Mouse (Mus musculus) spleen, adult 2 months (tissue): ENCODE data around the gene Sdc4. TPM values are rescaled to one million over a fixed set of nuclear protein-coding genes. Genes with fewer than 3 reads are reported as not detected.
A peak's percentile ranks its signal among the peaks of the same experiment; 100 is the strongest.

ENCODE experiments used
- DNase-seq, 2 experiments: peaks; one replicate each; pipeline versions ENCODE4 v3.0.0 to v3.0.0-alpha.2; 2012 to 2021; ENCODE audit warnings: low spot score in 2 of 2, low read depth in 1 of 2
- H3K27ac ChIP-seq: fragments of 200-500 bp; 2 replicates; pipeline ENCODE4 v1.5.1; 2012; ENCODE audit warnings: low read length, inconsistent platforms; ENCODE audit not compliant: insufficient read depth
- H3K27me3 ChIP-seq: fragments of 200-500 bp; 2 replicates; pipeline ENCODE4 v1.6.1; 2012; ENCODE audit warnings: mild to moderate bottlenecking, moderate library complexity, low read length, inconsistent platforms; ENCODE audit not compliant: control insufficient read depth, insufficient read depth
- H3K36me3 ChIP-seq: fragments of 200-500 bp; 2 replicates; pipeline ENCODE4 v1.6.1; 2012; ENCODE audit warnings: mild to moderate bottlenecking, low read length, inconsistent platforms; ENCODE audit not compliant: control insufficient read depth, insufficient read depth
- H3K4me1 ChIP-seq: fragments of 200-500 bp; 2 replicates; pipeline ENCODE4 v1.6.1; 2011; ENCODE audit warnings: inconsistent platforms; ENCODE audit not compliant: control insufficient read depth, insufficient read depth, insufficient read length
- H3K4me3 ChIP-seq: fragments of 200-500 bp; 2 replicates; pipeline ENCODE4 v1.5.1; 2011; ENCODE audit warnings: mild to moderate bottlenecking, inconsistent platforms; ENCODE audit not compliant: insufficient read depth, insufficient read length; ENCODE audit errors: extremely low read depth
- CTCF ChIP-seq: fragments of 200-500 bp; IDR thresholded peaks from 2 replicates; pipeline ENCODE4 v1.5.1; 2011; ENCODE audit warnings: mild to moderate bottlenecking, inconsistent platforms; ENCODE audit not compliant: insufficient read depth, insufficient read length, insufficient replicate concordance; ENCODE audit errors: extremely low read depth
- POLR2A ChIP-seq: fragments of 200-500 bp; IDR thresholded peaks from 2 replicates; pipeline ENCODE4 v1.6.1; 2011; ENCODE audit warnings: low read depth, low read length, inconsistent platforms
- WGBS: fragments of 180-500 bp; shearing (Covaris S2); methylation state at CpG from one replicate; pipeline ENCODE4 v1.1.7; 2018; 5-methylcytosine and 5-hydroxymethylcytosine counted together
- polyA plus RNA-seq: library from polyadenylated mRNA; depleted of rRNA; stranded (reverse); fragments of >200 nt; gene quantifications from 2 replicates; pipeline ENCODE4 v1.2.3, GENCODE M21; 2012

Gene Sdc4
- polyA plus RNA-seq, 1 experiment = 21.0 TPM

GRCm38 (mm10) chr2:164424406-164424805, 19.3 kb downstream of the Sdc4 start:
- H3K36me3 ChIP-seq = peaks cover 30% of the 10 kb centered on the region
- 0 out of 2 replicates have a peak overlapping the region, but pooled peaks have one; percentile 32 for H3K27ac ChIP-seq
- no peaks in the 10 kb centered on the region for H3K27me3 ChIP-seq
- 85% methylated on average over 8 of the region's 8 CpGs for WGBS
- no peak overlapping the region for H3K4me3 ChIP-seq
- no peak for DNase-seq
- TF ChIP-seq CTCF (no peak), POLR2A (no peak)
- peaks cover 18% of the 10 kb centered on the region; the same call in 1 of the 2 replicates for H3K4me1 ChIP-seq

DNA sequence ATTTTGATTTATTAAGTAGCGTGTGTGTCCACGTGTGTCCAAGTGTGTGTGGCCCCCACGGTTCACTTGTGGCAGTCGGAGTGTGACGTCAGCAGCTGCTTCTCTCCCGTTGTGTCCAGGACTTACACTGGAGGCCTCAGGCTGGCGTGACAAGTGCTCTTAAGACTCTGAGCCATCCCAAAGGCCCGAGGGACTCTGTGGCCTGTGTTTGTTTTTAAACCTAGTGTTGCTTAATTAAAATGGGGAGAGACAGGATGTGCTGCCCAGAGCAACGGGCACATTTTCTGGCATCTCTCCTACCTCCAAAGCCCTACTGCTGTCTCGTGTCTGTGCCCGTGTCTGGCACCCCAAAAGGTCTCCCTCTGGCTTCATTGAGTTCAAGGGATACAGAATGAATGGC, 20.2 kb downstream of the Sdc4 start:
- DNase-seq = peak in 1 of 2 experiments; percentile 44
- WGBS = 40% methylated on average over 11 of the region's 11 CpGs
- Histone ChIP-seq H3K4me1 (peaks cover 20% of the 10 kb centered on the region; the same call in 1 of the 2 replicates), H3K27me3 (no peaks in the 10 kb centered on the region), H3K27ac (peak overlapping the region; percentile 95), H3K36me3 (peaks cover 21% of the 10 kb centered on the region), H3K4me3 (no peak overlapping the region)
- no peak for TF ChIP-seq POLR2A
- TF ChIP-seq CTCF = no peak

DNA sequence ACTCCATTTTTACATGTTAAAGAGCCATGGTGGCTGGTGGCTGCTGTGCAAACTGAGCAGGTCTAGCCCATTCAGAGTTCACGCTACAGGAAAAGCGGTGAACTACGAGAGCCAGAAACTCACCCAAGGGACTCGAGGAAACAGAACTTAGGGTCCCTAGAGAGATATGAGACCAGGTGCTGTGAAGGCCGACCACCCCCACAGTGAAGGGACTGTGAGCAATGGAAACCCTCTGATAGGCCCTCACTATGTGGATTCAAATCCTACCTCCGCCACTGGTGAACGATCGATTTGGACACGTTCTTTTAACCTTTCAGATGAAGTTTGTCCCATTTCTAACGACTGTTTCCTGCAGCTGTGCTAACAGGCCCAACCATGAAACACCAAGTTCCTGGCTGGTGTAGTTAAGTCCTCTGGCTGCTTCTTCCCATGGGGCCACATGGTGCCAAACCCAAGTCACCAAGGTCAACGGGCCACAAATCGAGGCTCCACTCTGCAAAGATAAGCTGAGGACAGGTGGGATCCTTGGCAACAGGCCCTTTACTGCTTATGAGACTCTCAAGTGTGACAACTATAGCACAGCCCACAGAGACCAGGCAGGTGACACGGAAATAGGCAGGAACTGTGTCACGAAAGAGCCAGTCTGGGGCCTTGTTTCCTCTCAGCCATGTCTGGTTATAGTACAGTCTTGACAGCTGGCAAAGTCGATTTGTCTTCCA, 20.9 kb downstream of the Sdc4 start:
- peak overlapping the region; percentile 95 for H3K27ac ChIP-seq
- DNase-seq = peak; percentile 59 to 81

GRCm38 (mm10) chr2:164421979-164422378, 21.7 kb downstream of the Sdc4 start:
- H3K36me3 ChIP-seq = peaks cover 7% of the 10 kb centered on the region
- TF ChIP-seq POLR2A (no peak), CTCF (no peak)
- 65% methylated on average over 8 of the region's 8 CpGs for WGBS
- H3K27me3 ChIP-seq = no peaks in the 10 kb centered on the region
- DNase-seq = no peak
- H3K4me1 ChIP-seq = peaks cover 29% of the 10 kb centered on the region; the same call in 1 of the 2 replicates
- H3K27ac ChIP-seq = peak overlapping the region; percentile 49; the same call in 1 of the 2 replicates
- no peak overlapping the region for H3K4me3 ChIP-seq

More for the DNA sequence above, 20.9 kb downstream of the Sdc4 start:
- TF ChIP-seq POLR2A (no peak), CTCF (no peak)
- H3K27me3 ChIP-seq = no peaks in the 10 kb centered on the region
- peaks cover 24% of the 10 kb centered on the region; the same call in 1 of the 2 replicates for H3K4me1 ChIP-seq
- 25% methylated on average over 15 of the region's 15 CpGs for WGBS
- H3K36me3 ChIP-seq = peaks cover 15% of the 10 kb centered on the region
- H3K4me3 ChIP-seq = no peak overlapping the region

GRCm38 (mm10) chr2:164421306-164421705, 22.4 kb downstream of the Sdc4 start:
- no peaks in the 10 kb centered on the region for H3K27me3 ChIP-seq
- 87% methylated on average over 7 of the region's 7 CpGs for WGBS
- H3K36me3 ChIP-seq = peaks cover 5% of the 10 kb centered on the region
- TF ChIP-seq CTCF (no peak), POLR2A (no peak)
- H3K4me1 ChIP-seq = peaks cover 29% of the 10 kb centered on the region; the same call in 1 of the 2 replicates
- no peak overlapping the region for H3K27ac ChIP-seq
- DNase-seq = no peak
- H3K4me3 ChIP-seq = no peak overlapping the region

- Histone ChIP-seq H3K4me3 (no peak overlapping the region), H3K27ac (no peak overlapping the region), H3K36me3 (peaks cover 2% of the 10 kb centered on the region; the same call in 1 of the 2 replicates), H3K4me1 (peaks cover 30% of the 10 kb centered on the region; the same call in 1 of the 2 replicates), H3K27me3 (no peaks in the 10 kb centered on the region)
- TF ChIP-seq CTCF (no peak), POLR2A (no peak)
- DNase-seq = no peak
- WGBS = 50% methylated on average over 3 of the region's 3 CpGs
Measured at GRCm38 (mm10) chr2:164419489-164419888, 24.2 kb downstream of the Sdc4 start.

DNA sequence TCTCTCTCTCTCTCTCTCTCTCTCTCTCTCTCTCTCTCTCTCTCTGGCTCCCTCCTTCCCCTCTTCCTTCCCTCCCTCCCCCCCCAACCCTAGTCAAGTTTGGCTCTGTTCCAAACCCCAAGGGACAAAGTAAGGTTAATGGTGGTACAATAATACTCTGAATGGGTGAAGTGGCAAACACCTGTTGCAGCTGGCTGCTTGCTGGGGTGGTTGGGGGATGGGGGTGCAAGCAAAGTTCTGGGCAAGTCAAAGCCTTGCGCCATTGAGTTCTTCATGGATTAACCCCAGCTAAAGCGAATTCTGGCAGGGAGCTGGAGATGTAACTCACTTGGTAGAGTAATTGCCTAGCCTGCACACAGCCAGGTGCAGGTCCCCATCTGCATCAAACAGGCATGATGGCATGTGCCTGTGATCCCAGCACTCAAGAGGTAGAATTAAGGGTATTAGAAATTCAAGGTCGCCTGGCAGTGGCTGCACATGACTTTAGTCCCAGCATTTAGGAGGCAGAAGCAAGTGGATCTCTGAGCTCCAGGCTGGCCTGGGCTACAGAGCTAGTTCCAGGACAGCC, 25.3 kb downstream of the Sdc4 start:
- Histone ChIP-seq H3K4me3 (no peak overlapping the region), H3K36me3 (no peaks in the 10 kb centered on the region), H3K27me3 (no peaks in the 10 kb centered on the region), H3K27ac (peak overlapping the region; percentile 2; the same call in 1 of the 2 replicates), H3K4me1 (peaks cover 30% of the 10 kb centered on the region)
- 20% methylated on average over 3 of the region's 3 CpGs for WGBS
- no peak for DNase-seq
- TF ChIP-seq POLR2A (no peak), CTCF (no peak)
